Mouse (Mus musculus) ES-Bruce4 (cell line): ENCODE results near the gene Gm11020. TPM values are rescaled to one million over a fixed set of nuclear protein-coding genes. Genes with fewer than 3 reads are reported as not detected.
"Not testable (repeated sequence)": the region's sequence is repeated elsewhere in the genome, so short reads cannot be mapped to it uniquely, and the experiment has no call there.

Source experiments
- H3K27ac ChIP-seq: 2 replicates; pipeline ENCODE4 v1.5.1; 2012; ENCODE audit warnings: low read length, inconsistent platforms; ENCODE audit not compliant: insufficient read depth
- H3K27me3 ChIP-seq: 2 replicates; pipeline ENCODE4 v1.6.1; 2012; ENCODE audit warnings: mild to moderate bottlenecking, low read length, inconsistent platforms; ENCODE audit not compliant: control insufficient read depth, poor library complexity, insufficient read depth, severe bottlenecking
- H3K36me3 ChIP-seq: 2 replicates; pipeline ENCODE4 v1.6.1; 2012; ENCODE audit warnings: inconsistent platforms, mild to moderate bottlenecking, low read length, moderate library complexity; ENCODE audit not compliant: control insufficient read depth, poor library complexity, insufficient read depth, severe bottlenecking
- H3K4me1 ChIP-seq: one replicate; pipeline ENCODE4 v1.8.1; 2011; ENCODE audit warnings: low read length; ENCODE audit not compliant: control insufficient read depth, insufficient read depth
- H3K4me3 ChIP-seq: 2 replicates; pipeline ENCODE4 v1.5.1; 2011; ENCODE audit warnings: low read depth, mild to moderate bottlenecking, low read length
- H3K9ac ChIP-seq: 2 replicates; pipeline ENCODE4 v1.6.1; 2012; ENCODE audit warnings: low read depth, mild to moderate bottlenecking, inconsistent platforms; ENCODE audit not compliant: poor library complexity, severe bottlenecking
- H3K9me3 ChIP-seq: replicated peaks from 2 replicates; pipeline ENCODE4 v1.6.1; 2012; ENCODE audit warnings: mild to moderate bottlenecking, low read length, inconsistent platforms; ENCODE audit not compliant: control insufficient read depth, poor library complexity, insufficient read depth, severe bottlenecking
- CTCF ChIP-seq: IDR thresholded peaks from one replicate; pipeline ENCODE4 v1.8.1; 2011; ENCODE audit warnings: low read depth, low read length
- EP300 ChIP-seq: IDR thresholded peaks from 2 replicates; pipeline ENCODE4 v1.6.1; 2011; ENCODE audit warnings: low read depth, low read length; ENCODE audit not compliant: insufficient read depth
- POLR2A ChIP-seq: IDR thresholded peaks from one replicate; pipeline ENCODE4 v1.8.1; 2011; ENCODE audit warnings: low read length; ENCODE audit not compliant: insufficient read depth
- polyA plus RNA-seq: library from polyadenylated mRNA; stranded (reverse); fragments of >200 nt; gene quantifications from 2 replicates; pipeline ENCODE4 v1.2.4, GENCODE M21; 2011; ENCODE audit warnings: low read depth; ENCODE audit not compliant: missing spikeins, insufficient read depth, insufficient read length

Gm11020 gene
- polyA plus RNA-seq, 1 experiment, result not detected

DNA sequence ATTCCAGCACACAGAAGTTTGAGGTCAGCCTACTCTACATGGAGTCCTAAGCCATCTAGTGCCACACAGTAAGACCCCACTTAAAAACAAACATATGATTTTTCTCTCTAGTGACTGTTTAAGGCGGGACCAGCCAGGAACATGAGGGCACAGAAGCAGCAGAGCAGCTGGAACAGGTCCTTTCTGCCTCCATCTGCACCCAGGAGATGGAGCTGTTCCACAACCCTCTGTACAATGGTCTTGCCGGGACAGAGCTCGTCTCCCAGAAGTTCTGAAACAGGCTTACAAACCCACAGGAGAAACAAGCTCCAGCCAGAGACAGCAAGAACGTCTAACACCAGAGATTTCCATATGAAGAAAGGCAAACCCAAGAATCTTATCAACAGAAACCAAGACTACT lies 8.1 kb upstream of the Gm11020 start:
- no peaks in the 10 kb centered on the region for H3K36me3 ChIP-seq
- H3K27me3 ChIP-seq, result no peaks in the 10 kb centered on the region
- TF ChIP-seq POLR2A, result no peak
- TF ChIP-seq EP300, result no peak
- TF ChIP-seq CTCF, result no peak
- H3K4me3 ChIP-seq, result no peak overlapping the region
- no peaks in the 10 kb centered on the region for H3K4me1 ChIP-seq
- H3K9me3 ChIP-seq, result peaks cover 10% of the 10 kb centered on the region
- H3K27ac ChIP-seq, result no peak overlapping the region
- H3K9ac ChIP-seq, result no peak overlapping the region

DNA sequence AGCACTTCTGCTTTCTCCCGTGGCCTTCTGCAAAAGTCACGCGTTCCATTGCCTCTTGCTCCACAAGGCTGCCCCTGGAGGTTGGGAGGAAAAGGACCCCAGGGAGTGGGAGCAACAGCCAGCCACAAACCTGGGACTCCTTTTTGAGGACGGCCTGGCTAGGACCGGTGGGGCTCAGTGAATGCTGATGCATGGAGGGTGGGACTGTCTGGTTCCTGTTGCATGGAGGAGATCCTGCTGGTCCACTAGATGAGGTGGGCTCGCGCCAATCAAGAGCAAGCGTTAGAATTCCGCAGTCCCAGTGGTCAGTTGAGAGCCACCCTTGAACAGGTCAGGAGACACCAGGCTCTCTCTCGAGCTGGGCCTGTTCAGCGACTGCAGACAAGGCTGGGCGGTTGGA lies 563 bp downstream of the Gm11020 start, which contains the start of gene Cmtm2b:
TSS of gene Cmtm2b (plus strand) at position 301 of the 400 bp plus-strand sequence.
- H3K9ac ChIP-seq, H3K9me3 ChIP-seq, H3K36me3 ChIP-seq, H3K4me1 ChIP-seq, H3K27ac ChIP-seq, H3K4me3 ChIP-seq, H3K27me3 ChIP-seq: not testable (repeated sequence)

DNA sequence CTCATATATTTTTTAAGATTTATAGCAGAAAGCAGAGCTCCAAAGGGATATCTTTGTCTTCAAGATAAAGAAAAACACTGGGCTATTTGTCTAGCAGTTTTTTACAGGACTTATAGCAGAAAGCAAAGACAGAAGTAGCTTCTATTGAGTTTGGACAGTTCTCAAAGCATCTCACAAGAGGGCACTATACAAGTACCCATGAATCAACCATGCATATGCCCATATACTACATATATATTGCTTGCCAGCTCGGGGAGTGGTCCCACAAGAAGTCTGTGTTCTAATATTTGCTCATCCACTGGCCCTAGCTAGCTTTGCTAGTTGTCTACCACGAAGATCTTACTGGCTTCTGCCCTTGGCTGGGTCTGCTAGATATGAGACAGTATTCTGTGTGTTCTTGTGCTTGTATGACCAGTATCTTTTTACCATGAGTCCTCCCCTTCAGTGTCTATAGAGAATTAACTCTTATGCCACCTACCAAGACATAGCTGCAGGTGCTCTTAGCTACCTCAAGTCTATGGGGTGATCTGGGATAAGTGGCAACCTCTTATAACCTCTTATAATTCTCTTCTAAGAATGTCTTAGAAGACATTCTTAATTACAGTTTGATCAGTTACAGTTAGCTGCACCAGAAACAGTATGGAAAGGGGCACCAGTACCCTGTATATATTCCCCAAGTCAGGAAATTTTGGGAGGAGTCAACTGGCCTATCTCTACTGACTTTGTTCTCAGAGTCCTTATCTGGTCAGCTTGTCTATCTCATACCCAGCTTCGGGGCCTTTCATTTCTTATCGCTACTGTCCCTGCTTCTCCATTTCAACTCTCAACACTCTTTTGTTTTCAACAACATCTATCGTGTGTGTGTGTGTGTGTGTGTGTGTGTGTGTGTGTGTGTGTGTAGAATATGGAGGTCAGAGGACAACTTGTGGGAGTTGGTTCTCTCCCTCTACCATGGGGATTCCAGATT lies 11.6 kb downstream of the Gm11020 start:
- no peaks in the 10 kb centered on the region for H3K36me3 ChIP-seq
- H3K4me3 ChIP-seq, result no peak overlapping the region
- TF ChIP-seq EP300 (no peak), CTCF (no peak), POLR2A (no peak)
- H3K9me3 ChIP-seq, result no peaks in the 10 kb centered on the region
- H3K9ac ChIP-seq, result no peak overlapping the region
- H3K4me1 ChIP-seq, result no peaks in the 10 kb centered on the region
- H3K27me3 ChIP-seq, result no peaks in the 10 kb centered on the region; the same call in none of the 2 replicates
- no peak overlapping the region for H3K27ac ChIP-seq

DNA sequence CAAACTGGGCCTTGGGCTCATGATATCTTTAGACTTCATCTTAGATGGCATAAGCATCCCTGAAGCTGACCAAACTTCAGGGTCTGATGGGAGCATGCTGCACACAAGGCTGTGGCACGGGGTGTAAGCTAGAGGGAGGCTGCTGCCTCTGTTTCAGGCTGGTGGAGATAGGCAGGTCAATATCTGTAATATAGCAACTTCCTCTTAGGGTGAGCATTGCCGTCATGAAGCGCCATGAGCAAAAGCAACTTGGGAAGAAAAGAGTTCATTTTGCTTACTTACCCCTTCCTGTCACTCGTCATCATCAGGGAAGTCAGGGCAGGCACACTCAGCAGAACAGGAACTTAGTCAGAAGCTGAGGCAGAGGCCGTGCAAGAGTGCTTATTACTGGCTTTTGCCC lies 12.4 kb downstream of the Gm11020 start:
- TF ChIP-seq EP300 (no peak), POLR2A (no peak), CTCF (no peak)
- Histone ChIP-seq H3K27me3 (no peaks in the 10 kb centered on the region; the same call in none of the 2 replicates), H3K9me3 (no peaks in the 10 kb centered on the region)

DNA sequence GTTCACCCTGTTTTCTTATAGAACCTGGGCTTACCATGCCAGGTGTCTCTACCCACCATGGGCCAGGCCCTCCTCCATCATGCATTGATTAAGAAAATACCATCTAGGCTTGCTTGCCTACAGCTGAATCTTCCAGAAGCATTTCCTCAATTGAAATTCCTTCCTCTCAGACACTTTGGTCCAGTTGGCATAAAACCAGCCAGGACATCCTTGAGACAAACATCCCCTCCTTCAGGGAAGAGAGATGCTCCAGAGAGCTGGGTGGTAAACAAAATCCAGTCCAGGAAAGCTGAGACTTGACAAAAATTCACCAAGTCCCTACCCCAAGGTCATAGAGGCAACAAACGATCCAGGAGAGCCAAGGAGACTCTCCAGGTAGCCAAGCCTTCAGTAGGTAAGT lies 12.8 kb downstream of the Gm11020 start:
- no peak overlapping the region for H3K9ac ChIP-seq
- H3K9me3 ChIP-seq, result no peaks in the 10 kb centered on the region
- H3K27ac ChIP-seq, result no peak overlapping the region
- H3K4me3 ChIP-seq, result no peak overlapping the region
- no peaks in the 10 kb centered on the region for H3K36me3 ChIP-seq
- H3K27me3 ChIP-seq, result no peaks in the 10 kb centered on the region; the same call in none of the 2 replicates
- TF ChIP-seq CTCF (no peak), POLR2A (no peak), EP300 (no peak)
- H3K4me1 ChIP-seq, result no peaks in the 10 kb centered on the region

More for the DNA sequence above, 12.4 kb downstream of the Gm11020 start:
- Histone ChIP-seq H3K4me3 (no peak overlapping the region), H3K36me3 (no peaks in the 10 kb centered on the region), H3K27ac (no peak overlapping the region), H3K4me1 (no peaks in the 10 kb centered on the region), H3K9ac (no peak overlapping the region)

DNA sequence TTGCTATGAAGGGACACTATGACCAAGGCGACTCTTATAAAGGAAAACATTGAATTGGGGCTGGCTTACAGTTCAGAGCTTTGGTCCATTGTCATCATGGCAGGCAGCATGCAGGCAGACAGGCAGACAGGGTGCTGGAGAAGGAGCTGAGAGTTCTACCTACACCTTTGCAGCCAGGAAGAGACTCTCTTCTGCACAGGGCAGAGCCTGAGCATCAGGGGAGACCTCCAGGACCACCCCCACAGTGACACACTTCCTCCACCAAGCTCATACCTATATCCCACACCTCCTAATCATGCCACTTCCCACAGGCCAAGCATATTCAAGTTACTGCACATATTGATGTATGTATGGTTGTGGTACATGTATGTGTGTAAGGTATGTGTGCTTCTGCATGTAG lies 15.4 kb downstream of the Gm11020 start:
- Histone ChIP-seq H3K4me1 (no peaks in the 10 kb centered on the region), H3K4me3 (no peak overlapping the region), H3K36me3 (no peaks in the 10 kb centered on the region), H3K27ac (no peak overlapping the region), H3K9me3 (no peaks in the 10 kb centered on the region), H3K9ac (no peak overlapping the region), H3K27me3 (no peaks in the 10 kb centered on the region; the same call in none of the 2 replicates)
- TF ChIP-seq POLR2A (no peak), EP300 (no peak), CTCF (no peak)
